Mouse (Mus musculus) monocyte, adult 5-6 weeks (primary cell): ENCODE data around the gene Tmed4. TPM values are rescaled to one million over a fixed set of nuclear protein-coding genes. Genes with fewer than 3 reads are reported as not detected.
A peak's percentile ranks its signal among the peaks of the same experiment; 100 is the strongest.
"Not testable (repeated sequence)": the region's sequence is repeated elsewhere in the genome, so short reads cannot be mapped to it uniquely, and the experiment has no call there.

Experiments
- ATAC-seq: fragments of 153-309, 156-312 bp; replicated peaks from 2 replicates; pipeline ENCODE4 v1.8.0; 2017; ENCODE audit warnings: mild to moderate bottlenecking; ENCODE audit not compliant: low TSS enrichment, insufficient number of reproducible peaks, severe bottlenecking, poor library complexity, low FRiP score
- total RNA-seq: library from RNA; stranded (forward); fragments of 200-1000, 200-491, 200-594 nt; gene quantifications from 3 replicates; pipeline ENCODE4 v1.2.3, GENCODE M21; 2017

Gene Tmed4
- total RNA-seq, 1 experiment from 2014 or later, result 21.0 TPM

- no peak for ATAC-seq
Measured at GRCm38 (mm10) chr11:6282940-6283339, 8.3 kb upstream of the Tmed4 start.

- no peak for ATAC-seq
Measured at GRCm38 (mm10) chr11:6276466-6276865, 1.8 kb upstream of the Tmed4 start.

DNA sequence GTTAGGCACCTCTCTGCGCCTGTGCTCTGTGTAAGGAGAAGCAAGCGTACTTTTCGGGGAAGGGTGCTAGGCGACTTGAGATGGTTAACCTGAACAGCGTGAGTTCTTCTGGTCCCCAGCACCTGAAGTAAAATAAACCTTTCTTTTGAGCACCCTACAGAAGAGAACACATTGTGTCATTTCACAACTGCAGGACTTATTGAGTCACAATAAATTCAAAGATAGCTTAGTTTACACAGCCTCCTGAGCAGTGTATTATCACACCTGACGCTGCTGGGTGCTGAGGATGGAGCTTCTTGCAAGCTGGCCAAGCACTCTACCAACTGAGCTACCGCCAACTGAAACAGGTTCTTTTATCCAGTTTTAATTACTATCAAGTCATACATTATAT, 419 bp upstream of the Tmed4 start:
- ATAC-seq, result no peak

- no peak for ATAC-seq
Measured at GRCm38 (mm10) chr11:6273607-6274006, 1.1 kb downstream of the Tmed4 start.

DNA sequence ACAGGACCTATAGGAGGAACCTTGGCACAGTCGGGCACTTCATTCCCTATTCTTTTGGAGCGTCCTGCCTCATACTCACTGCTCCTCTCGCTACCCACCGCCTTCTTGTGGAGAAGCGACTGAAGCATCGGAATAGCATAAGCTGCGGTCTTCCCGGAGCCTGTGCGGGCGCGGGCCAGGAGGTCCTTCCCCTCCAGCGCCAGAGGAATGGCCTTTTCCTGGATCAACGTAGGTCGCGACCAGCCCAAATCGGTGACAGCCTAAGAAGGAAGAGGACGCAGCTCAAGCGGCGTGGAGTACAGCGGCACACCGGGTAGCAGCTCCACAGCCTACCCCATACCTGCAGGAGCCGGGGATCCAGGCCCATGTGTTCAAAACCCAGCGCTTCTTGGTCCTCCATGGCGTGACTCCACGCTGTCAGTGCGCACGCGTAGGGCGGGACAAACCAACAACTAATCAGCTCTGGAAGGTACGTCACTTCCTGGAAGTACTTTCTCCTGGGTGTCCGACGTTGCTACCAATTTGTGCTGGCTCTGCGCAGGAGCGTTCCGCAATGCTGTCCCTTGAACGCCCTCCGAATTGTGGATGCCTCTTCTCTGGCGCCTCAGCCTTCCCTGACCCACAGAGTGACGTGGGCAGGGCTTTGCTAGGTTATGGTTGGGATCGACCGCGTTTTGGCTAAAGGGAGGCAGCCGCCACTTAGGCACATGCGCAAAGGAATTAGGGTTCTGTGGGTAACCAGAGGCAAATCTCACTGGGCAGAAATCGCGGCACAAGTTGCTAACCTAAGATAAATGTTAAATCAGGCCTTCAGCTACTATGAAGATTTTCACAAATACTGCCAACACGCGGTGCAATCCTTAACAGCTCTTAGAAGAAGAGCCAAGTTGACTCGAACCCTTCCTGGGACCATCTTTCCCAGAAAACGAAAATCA, 7.1 kb downstream of the Tmed4 start, which contains the start of gene Ddx56:
Gene Ddx56, minus strand, starts transcription at position 453 of the 935 bp plus-strand sequence.
- peak; percentile 97 for ATAC-seq

- no peak for ATAC-seq
Measured at GRCm38 (mm10) chr11:6266621-6267020, 8.0 kb downstream of the Tmed4 start.

GRCm38 (mm10) chr11:6261434-6262082, 13.1 kb downstream of the Tmed4 start:
- peak; percentile 56 for ATAC-seq

DNA sequence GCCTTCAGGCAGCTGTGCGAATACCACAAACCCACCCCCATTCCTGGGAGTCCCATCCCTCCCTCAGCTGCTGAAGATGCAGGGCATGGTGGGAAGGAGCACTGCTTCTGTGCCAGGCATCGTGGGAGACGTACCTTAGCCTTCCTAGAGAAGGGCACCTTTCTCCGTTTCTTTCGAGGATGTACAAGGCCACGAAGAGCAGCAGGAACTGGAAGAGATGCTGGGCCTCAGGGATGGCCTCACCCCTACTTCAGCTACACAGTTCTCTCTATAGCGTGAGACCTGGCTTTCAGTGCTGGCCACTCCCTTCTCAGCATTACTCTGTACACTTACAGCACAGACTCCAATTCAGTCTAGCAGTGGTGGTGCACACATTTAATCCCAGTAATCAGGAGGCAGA, 15.3 kb downstream of the Tmed4 start:
- no peak for ATAC-seq

GRCm38 (mm10) chr11:6256490-6257072, 18.1 kb downstream of the Tmed4 start:
- 0 out of 2 replicates have a peak, but pooled peaks have one; percentile 45 for ATAC-seq

DNA sequence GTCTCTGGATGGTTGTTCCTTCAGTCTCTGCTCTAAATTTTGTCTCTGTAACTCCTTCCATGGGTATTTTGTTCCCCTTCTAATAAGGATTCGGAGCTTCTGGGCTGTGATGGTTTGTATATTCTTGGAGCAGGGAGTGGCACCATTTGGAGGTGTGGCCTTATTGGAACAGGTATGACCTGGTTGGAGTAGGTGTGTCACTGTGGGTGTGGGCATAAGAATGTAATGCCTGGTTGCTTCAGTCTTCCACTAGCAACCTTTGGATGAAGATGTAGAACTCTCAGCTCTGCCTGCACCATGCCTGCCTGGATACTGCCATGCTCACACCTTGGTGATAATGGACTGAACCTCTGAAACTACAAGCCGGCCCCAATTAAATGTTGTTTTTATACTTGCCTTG, 20.1 kb downstream of the Tmed4 start:
- ATAC-seq, result not testable (repeated sequence)

- no peak for ATAC-seq
Measured at GRCm38 (mm10) chr11:6252824-6253223, 21.8 kb downstream of the Tmed4 start.

DNA sequence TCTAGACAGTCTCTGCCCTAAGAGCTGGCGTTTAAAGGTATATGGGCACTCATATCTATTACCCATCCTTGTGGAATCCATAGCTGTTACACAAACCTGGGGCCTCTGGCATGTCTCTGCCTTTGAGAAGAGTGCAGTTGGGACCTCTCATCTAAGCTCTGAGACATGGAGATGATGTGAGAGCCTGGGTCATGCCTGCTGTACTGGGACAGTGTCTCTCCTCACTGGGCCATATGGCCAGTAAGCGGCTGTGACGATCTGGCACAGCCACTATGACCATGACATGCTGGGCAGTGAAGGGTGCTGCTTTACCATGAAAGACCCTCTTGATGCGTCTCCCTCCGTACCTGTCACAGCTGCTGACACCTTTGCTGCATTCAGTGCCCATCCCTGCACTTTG, 22.4 kb downstream of the Tmed4 start:
- no peak for ATAC-seq

- no peak for ATAC-seq
Measured at GRCm38 (mm10) chr11:6244707-6245106, 30.0 kb downstream of the Tmed4 start.

- no peak for ATAC-seq
Measured at GRCm38 (mm10) chr11:6233025-6233424, 41.6 kb downstream of the Tmed4 start.

DNA sequence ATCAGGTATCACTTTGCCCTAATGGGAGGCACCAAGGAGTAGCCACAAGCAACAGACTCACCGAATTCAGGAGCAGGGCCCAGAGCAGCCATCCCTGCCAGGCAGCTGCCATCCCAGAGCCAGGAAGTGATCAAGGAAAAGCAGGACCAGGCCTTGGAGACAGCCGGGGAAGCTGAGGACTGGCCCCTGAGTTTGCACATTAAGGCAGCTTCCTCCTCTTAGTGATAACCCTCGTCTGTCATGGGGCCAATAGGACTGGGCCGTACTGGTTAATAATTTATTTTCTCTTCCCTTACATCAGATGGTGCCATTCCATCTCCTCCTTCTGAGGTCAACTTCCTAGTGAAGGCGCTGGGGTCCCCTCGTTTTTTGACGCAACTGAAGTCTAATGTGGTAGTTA, 44.7 kb downstream of the Tmed4 start, which contains the start of gene Npc1l1:
Gene Npc1l1, minus strand, starts transcription at position 132 of the 400 bp plus-strand sequence.
- no peak for ATAC-seq

GRCm38 (mm10) chr11:6224541-6225229, 50.0 kb downstream of the Tmed4 start:
- no peak for ATAC-seq

GRCm38 (mm10) chr11:6222187-6222586, 52.5 kb downstream of the Tmed4 start:
- no peak for ATAC-seq
